Mouse (Mus musculus) ES-Bruce4 (cell line): ENCODE data around the gene Rassf1. TPM values are rescaled to one million over a fixed set of nuclear protein-coding genes. Genes with fewer than 3 reads are reported as not detected.

Experiments
- H3K27ac ChIP-seq: 2 replicates; pipeline ENCODE4 v1.5.1; 2012; ENCODE audit warnings: low read length, inconsistent platforms; ENCODE audit not compliant: insufficient read depth
- H3K27me3 ChIP-seq: 2 replicates; pipeline ENCODE4 v1.6.1; 2012; ENCODE audit warnings: mild to moderate bottlenecking, low read length, inconsistent platforms; ENCODE audit not compliant: control insufficient read depth, poor library complexity, insufficient read depth, severe bottlenecking
- H3K36me3 ChIP-seq: 2 replicates; pipeline ENCODE4 v1.6.1; 2012; ENCODE audit warnings: inconsistent platforms, mild to moderate bottlenecking, low read length, moderate library complexity; ENCODE audit not compliant: control insufficient read depth, poor library complexity, insufficient read depth, severe bottlenecking
- H3K4me1 ChIP-seq: one replicate; pipeline ENCODE4 v1.8.1; 2011; ENCODE audit warnings: low read length; ENCODE audit not compliant: control insufficient read depth, insufficient read depth
- H3K4me3 ChIP-seq: 2 replicates; pipeline ENCODE4 v1.5.1; 2011; ENCODE audit warnings: low read depth, mild to moderate bottlenecking, low read length
- H3K9ac ChIP-seq: 2 replicates; pipeline ENCODE4 v1.6.1; 2012; ENCODE audit warnings: low read depth, mild to moderate bottlenecking, inconsistent platforms; ENCODE audit not compliant: poor library complexity, severe bottlenecking
- H3K9me3 ChIP-seq: replicated peaks from 2 replicates; pipeline ENCODE4 v1.6.1; 2012; ENCODE audit warnings: mild to moderate bottlenecking, low read length, inconsistent platforms; ENCODE audit not compliant: control insufficient read depth, poor library complexity, insufficient read depth, severe bottlenecking
- CTCF ChIP-seq: IDR thresholded peaks from one replicate; pipeline ENCODE4 v1.8.1; 2011; ENCODE audit warnings: low read depth, low read length
- EP300 ChIP-seq: IDR thresholded peaks from 2 replicates; pipeline ENCODE4 v1.6.1; 2011; ENCODE audit warnings: low read depth, low read length; ENCODE audit not compliant: insufficient read depth
- POLR2A ChIP-seq: IDR thresholded peaks from one replicate; pipeline ENCODE4 v1.8.1; 2011; ENCODE audit warnings: low read length; ENCODE audit not compliant: insufficient read depth
- polyA plus RNA-seq: library from polyadenylated mRNA; stranded (reverse); fragments of >200 nt; gene quantifications from 2 replicates; pipeline ENCODE4 v1.2.4, GENCODE M21; 2011; ENCODE audit warnings: low read depth; ENCODE audit not compliant: missing spikeins, insufficient read depth, insufficient read length

Gene Rassf1
- polyA plus RNA-seq, 1 experiment = 24.8 TPM

DNA sequence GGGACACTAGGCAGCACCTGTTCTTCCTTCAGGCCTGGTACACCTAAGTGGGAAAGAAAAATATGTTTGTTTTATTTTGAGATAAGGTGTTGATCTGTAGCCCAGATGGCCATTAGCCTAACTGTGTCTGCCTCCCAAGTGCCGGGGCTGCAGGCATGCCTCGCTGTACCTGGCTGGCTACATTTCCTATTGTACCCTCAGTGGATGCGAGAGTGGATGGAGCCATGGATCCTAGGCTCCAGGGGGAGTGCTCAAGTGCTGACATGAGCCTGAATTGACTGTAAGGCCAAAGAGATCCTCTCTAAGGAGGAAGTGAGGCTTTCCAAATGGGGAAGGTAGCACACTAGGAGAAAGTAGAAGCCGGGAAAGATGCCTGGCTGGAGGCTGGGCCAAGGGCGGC is 3.4 kb upstream of the Rassf1 start:
- Histone ChIP-seq H3K27me3 (no peaks in the 10 kb centered on the region), H3K9me3 (no peaks in the 10 kb centered on the region), H3K4me3 (no peak overlapping the region), H3K9ac (no peak overlapping the region), H3K36me3 (no peaks in the 10 kb centered on the region), H3K27ac (no peak overlapping the region), H3K4me1 (peaks cover 3% of the 10 kb centered on the region)
- TF ChIP-seq CTCF = no peak
- TF ChIP-seq EP300 = no peak
- no peak for TF ChIP-seq POLR2A

GRCm38 (mm10) chr9:107548820-107549219 is 2.5 kb upstream of the Rassf1 start:
- no peak for TF ChIP-seq EP300
- TF ChIP-seq CTCF = no peak
- no peak for TF ChIP-seq POLR2A
- Histone ChIP-seq H3K27me3 (no peaks in the 10 kb centered on the region), H3K9ac (no peak overlapping the region), H3K36me3 (no peaks in the 10 kb centered on the region), H3K4me1 (peaks cover 3% of the 10 kb centered on the region), H3K27ac (no peak overlapping the region), H3K9me3 (no peaks in the 10 kb centered on the region), H3K4me3 (no peak overlapping the region)

- H3K9me3 ChIP-seq = no peaks in the 10 kb centered on the region
- no peak overlapping the region for H3K9ac ChIP-seq
- H3K27ac ChIP-seq = no peak overlapping the region
- TF ChIP-seq CTCF = no peak
- TF ChIP-seq EP300 = no peak
- TF ChIP-seq POLR2A = no peak
- no peaks in the 10 kb centered on the region for H3K36me3 ChIP-seq
- no peak overlapping the region for H3K4me3 ChIP-seq
- H3K4me1 ChIP-seq = peaks cover 3% of the 10 kb centered on the region
- H3K27me3 ChIP-seq = no peaks in the 10 kb centered on the region
These were observed 1.9 kb upstream of the Rassf1 start for GRCm38 (mm10) chr9:107549297-107550074.

DNA sequence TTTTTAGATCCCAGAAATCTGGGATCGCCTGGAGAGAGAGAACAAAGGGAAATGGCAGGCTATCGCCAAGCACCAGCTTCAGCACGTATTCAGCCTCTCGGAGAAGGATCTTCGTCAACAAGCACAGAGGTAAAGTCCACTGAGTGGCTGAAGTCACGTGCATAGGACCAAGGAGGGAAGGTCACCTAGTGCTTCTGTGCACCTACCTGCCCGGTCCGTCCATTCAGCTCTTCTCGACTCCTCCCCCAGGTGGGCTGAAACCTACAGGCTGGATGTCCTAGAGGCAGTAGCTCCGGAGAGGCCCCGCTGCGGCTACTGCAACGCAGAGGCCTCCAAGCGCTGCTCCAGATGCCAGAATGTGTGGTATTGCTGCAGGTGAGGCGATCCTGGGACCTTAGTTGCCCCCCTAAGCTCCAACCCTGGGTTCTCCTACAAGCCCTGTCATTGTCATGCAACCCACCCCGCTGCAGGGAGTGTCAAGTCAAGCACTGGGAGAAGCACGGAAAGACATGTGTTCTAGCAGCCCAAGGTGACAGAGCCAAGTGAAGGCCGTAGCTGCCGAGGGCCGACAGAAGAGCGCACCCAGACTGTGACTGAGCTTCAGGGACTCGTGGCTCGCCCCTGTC is 751 bp upstream of the Rassf1 start:
- H3K4me3 ChIP-seq = 0 out of 2 replicates have a peak overlapping the region, but pooled peaks have one; percentile 13
- no peak overlapping the region for H3K9ac ChIP-seq
- no peak overlapping the region for H3K27ac ChIP-seq
- H3K27me3 ChIP-seq = no peaks in the 10 kb centered on the region
- no peaks in the 10 kb centered on the region for H3K36me3 ChIP-seq
- no peak for TF ChIP-seq CTCF
- TF ChIP-seq POLR2A = no peak
- no peak for TF ChIP-seq EP300
- H3K9me3 ChIP-seq = no peaks in the 10 kb centered on the region
- peaks cover 3% of the 10 kb centered on the region for H3K4me1 ChIP-seq

- Histone ChIP-seq H3K36me3 (no peaks in the 10 kb centered on the region), H3K27me3 (no peaks in the 10 kb centered on the region), H3K27ac (no peak overlapping the region), H3K4me3 (peak overlapping the region; percentile 64), H3K9ac (peak overlapping the region; percentile 39), H3K4me1 (peaks cover 3% of the 10 kb centered on the region), H3K9me3 (no peaks in the 10 kb centered on the region)
- TF ChIP-seq CTCF (no peak), POLR2A (no peak), EP300 (no peak)
These were observed 568 bp downstream of the Rassf1 start for GRCm38 (mm10) chr9:107551890-107552355.
